Mouse (Mus musculus) MEL (cell line): Measurements from ENCODE around the gene Kcnip1. TPM values are rescaled to one million over a fixed set of nuclear protein-coding genes. Genes with fewer than 3 reads are reported as not detected.

ENCODE experiments used
- DNase-seq: peaks from one replicate; pipeline ENCODE4 v3.0.0; 2011; ENCODE audit warnings: low read depth, low spot score
- H3K27ac ChIP-seq: 2 replicates; pipeline ENCODE4 v1.5.1; 2012; ENCODE audit warnings: low read depth, mild to moderate bottlenecking, control low read depth, low read length, moderate library complexity; ENCODE audit not compliant: control insufficient read depth
- H3K27me3 ChIP-seq, 2 experiments: fragments of 150-350 bp in 1 of 2; sonication (generic) in 1 of 2; 2 replicates each; pipeline ENCODE4 v1.6.1; 2012; ENCODE audit warnings: low read length in 2 of 2, mild to moderate bottlenecking in 2 of 2, improper control_type of control experiment in 1 of 2, moderate library complexity in 1 of 2; ENCODE audit not compliant: insufficient read depth in 2 of 2, control insufficient read depth in 1 of 2
- H3K36me3 ChIP-seq, 2 experiments: 2 replicates each; pipeline ENCODE4 v1.6.1; 2012 to 2014; ENCODE audit warnings: low read length in 2 of 2, improper control_type of control experiment in 1 of 2, inconsistent platforms in 1 of 2, mild to moderate bottlenecking in 1 of 2; ENCODE audit not compliant: insufficient read depth in 2 of 2, control insufficient read depth in 1 of 2
- H3K4me1 ChIP-seq, 2 experiments: fragments of 150-350 bp in 1 of 2; sonication (generic) in 1 of 2; 2 replicates each; pipeline ENCODE4 v1.6.1; 2012; ENCODE audit warnings: low read length in 2 of 2, improper control_type of control experiment in 1 of 2, mild to moderate bottlenecking in 1 of 2; ENCODE audit not compliant: insufficient read depth in 2 of 2, control insufficient read depth in 1 of 2
- H3K4me3 ChIP-seq, 2 experiments: fragments of 150-350 bp in 1 of 2; sonication (generic) in 1 of 2; 2 replicates each; pipeline ENCODE4 v1.5.1; 2012; ENCODE audit warnings: low read depth in 2 of 2, low read length in 2 of 2, mild to moderate bottlenecking in 2 of 2, moderate library complexity in 2 of 2, control low read depth in 1 of 2, improper control_type of control experiment in 1 of 2; ENCODE audit not compliant: control insufficient read depth in 1 of 2, insufficient read depth in 1 of 2
- H3K79me2 ChIP-seq: 2 replicates; pipeline ENCODE4 v1.6.1; 2012; ENCODE audit warnings: mild to moderate bottlenecking, low read length, moderate library complexity; ENCODE audit not compliant: control insufficient read depth, poor library complexity, insufficient read depth
- H3K9ac ChIP-seq: 2 replicates; pipeline ENCODE4 v1.6.1; 2012; ENCODE audit warnings: low read depth, mild to moderate bottlenecking, control low read depth, low read length, moderate library complexity; ENCODE audit not compliant: control insufficient read depth, poor library complexity, severe bottlenecking
- H3K9me3 ChIP-seq: fragments of 150-350 bp; sonication (generic); replicated peaks from 2 replicates; pipeline ENCODE4 v1.6.1; 2012; ENCODE audit warnings: mild to moderate bottlenecking, low read length, improper control_type of control experiment, moderate library complexity; ENCODE audit not compliant: insufficient read depth
- BHLHE40 ChIP-seq: IDR thresholded peaks from 2 replicates; pipeline ENCODE4 v1.6.1; 2012; ENCODE audit warnings: low read depth, mild to moderate bottlenecking, inconsistent platforms, low read length, improper control_type of control experiment, borderline replicate concordance
- CHD2 ChIP-seq: IDR thresholded peaks from 2 replicates; pipeline ENCODE4 v1.6.1; 2011; ENCODE audit warnings: low read length, improper control_type of control experiment
- CTCF ChIP-seq, 3 experiments: IDR thresholded peaks in 2 of 3; conservative IDR thresholded peaks in 1 of 3; 2 replicates each; pipeline ENCODE4 v1.5.1; 2011 to 2012; ENCODE audit warnings: low read length in 3 of 3, low read depth in 2 of 3, mild to moderate bottlenecking in 2 of 3, improper control_type of control experiment in 1 of 3, inconsistent platforms in 1 of 3, mixed read lengths in 1 of 3, moderate library complexity in 1 of 3; ENCODE audit not compliant: control insufficient read depth in 1 of 3, insufficient read depth in 1 of 3, poor library complexity in 1 of 3, severe bottlenecking in 1 of 3
- E2F4 ChIP-seq: IDR thresholded peaks from 2 replicates; pipeline ENCODE4 v1.6.1; 2011; ENCODE audit warnings: low read depth, low read length, improper control_type of control experiment, borderline replicate concordance
- KAT2A ChIP-seq: conservative IDR thresholded peaks from 2 replicates; pipeline ENCODE4 v1.6.1; 2012; ENCODE audit warnings: low read depth, low read length, improper control_type of control experiment, inconsistent platforms
- MAFK ChIP-seq: IDR thresholded peaks from 2 replicates; pipeline ENCODE4 v1.6.1; 2011; ENCODE audit warnings: low read depth, mild to moderate bottlenecking, low read length, improper control_type of control experiment, borderline replicate concordance
- MAX ChIP-seq: IDR thresholded peaks from 2 replicates; pipeline ENCODE4 v1.6.1; 2011; ENCODE audit warnings: low read length, improper control_type of control experiment
- POLR2A ChIP-seq, 2 experiments: IDR thresholded peaks; 2 replicates each; pipeline ENCODE4 v1.6.1; 2011 to 2012; ENCODE audit warnings: low read length in 2 of 2, mild to moderate bottlenecking in 2 of 2, control low read depth in 1 of 2, improper control_type of control experiment in 1 of 2, low read depth in 1 of 2, moderate library complexity in 1 of 2; ENCODE audit not compliant: control insufficient read depth in 1 of 2, insufficient read depth in 1 of 2, poor library complexity in 1 of 2
- POLR2AphosphoS2 ChIP-seq: IDR thresholded peaks from 2 replicates; pipeline ENCODE4 v1.6.1; 2011; ENCODE audit warnings: low read length, improper control_type of control experiment
- RAD21 ChIP-seq: IDR thresholded peaks from 2 replicates; pipeline ENCODE4 v1.6.1; 2011; ENCODE audit warnings: mild to moderate bottlenecking, low read depth, low read length, improper control_type of control experiment
- RCOR1 ChIP-seq: IDR thresholded peaks from 2 replicates; pipeline ENCODE4 v1.6.1; 2012; ENCODE audit warnings: low read depth, mild to moderate bottlenecking, inconsistent platforms, low read length, improper control_type of control experiment
- SMC3 ChIP-seq: IDR thresholded peaks from 2 replicates; pipeline ENCODE4 v1.6.1; 2011; ENCODE audit warnings: low read depth, low read length, improper control_type of control experiment
- TCF12 ChIP-seq: IDR thresholded peaks from 2 replicates; pipeline ENCODE4 v1.6.1; 2014; ENCODE audit warnings: low read depth, mild to moderate bottlenecking, inconsistent platforms, low read length, improper control_type of control experiment, moderate library complexity
- ZC3H11A ChIP-seq: IDR thresholded peaks from 2 replicates; pipeline ENCODE4 v1.6.1; 2012; ENCODE audit warnings: low read depth, mild to moderate bottlenecking, inconsistent platforms, low read length, improper control_type of control experiment
- ZMIZ1 ChIP-seq: IDR thresholded peaks from 2 replicates; pipeline ENCODE4 v1.6.1; 2012; ENCODE audit warnings: low read depth, mild to moderate bottlenecking, inconsistent platforms, low read length, improper control_type of control experiment, moderate library complexity
- ZNF384 ChIP-seq: IDR thresholded peaks from 2 replicates; pipeline ENCODE4 v1.6.1; 2012; ENCODE audit warnings: low read depth, mild to moderate bottlenecking, inconsistent platforms, low read length, improper control_type of control experiment
- polyA plus RNA-seq, 2 experiments: library from polyadenylated mRNA; stranded (reverse) in 1 of 2; unstranded in 1 of 2; fragments of >175 nt in 1 of 2; fragments of >200 nt in 1 of 2; gene quantifications; 2 replicates each; pipeline versions ENCODE4 v1.2.1 to v1.2.4; 2012; ENCODE audit warnings: low replicate concordance in 2 of 2, low read depth in 1 of 2; ENCODE audit not compliant: insufficient read length in 2 of 2, insufficient read depth in 1 of 2, missing spikeins in 1 of 2
- total RNA-seq: library from RNA; depleted of rRNA; stranded (reverse); fragments of 300-350 nt; gene quantifications from 2 replicates; pipeline ENCODE4 v1.2.3, GENCODE M21; 2012

Gene Kcnip1
- total and polyA plus RNA-seq, 3 experiments: 0.04 to 0.06 TPM; not detected in 1

DNA sequence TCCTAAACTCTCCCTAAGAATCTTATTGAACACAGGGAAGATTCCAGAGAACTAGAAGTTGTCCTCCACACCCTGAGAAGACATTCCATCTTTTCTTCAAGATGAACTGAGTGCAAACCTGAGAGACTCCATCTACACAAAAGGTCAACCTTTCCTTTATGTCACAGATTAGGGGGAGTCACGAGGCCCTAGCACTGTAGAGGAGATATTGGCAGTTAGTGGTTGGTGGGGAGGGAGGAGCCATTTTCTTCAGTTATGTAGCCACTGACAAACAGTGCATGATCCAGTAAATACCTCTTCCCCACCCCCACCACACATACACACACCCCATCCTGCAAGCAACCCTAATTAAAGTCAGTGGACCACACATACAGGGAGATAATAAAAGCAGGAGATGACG is 74.5 kb downstream of the Kcnip1 start (continued):
- TF ChIP-seq POLR2AphosphoS2: no peak
- TF ChIP-seq, all 39 proteins: peak for 6

DNA sequence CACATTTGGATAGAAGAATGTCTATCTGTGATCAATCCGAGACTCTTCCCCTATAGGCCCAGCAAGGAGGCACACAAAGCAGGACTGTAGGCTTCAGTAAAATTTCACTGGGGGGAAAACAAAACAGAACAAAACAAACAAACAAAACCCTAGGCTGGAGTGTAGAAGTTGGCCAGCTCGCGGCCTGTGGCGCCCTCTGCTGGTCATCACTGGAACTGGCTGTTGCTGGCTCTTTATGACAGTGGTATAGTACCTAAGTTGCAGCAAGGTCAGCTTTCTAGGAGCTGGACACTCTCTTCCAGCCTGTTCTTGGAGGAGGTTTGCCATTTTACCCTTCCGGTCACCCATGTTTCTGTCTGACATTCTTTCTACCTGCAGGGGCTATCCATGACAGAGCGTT is 75.4 kb downstream of the Kcnip1 start:
- TF ChIP-seq SMC3: peak; percentile 100
- no peak for TF ChIP-seq MAX
- peak; percentile 98 to 100 (median 99) for TF ChIP-seq CTCF (IDR thresholded peaks at IDR 0.05 in 2 of 3, conservative IDR thresholded peaks at IDR 0.05 in 1 of 3; ENCODE audit: control insufficient read depth in 1 of 3, insufficient read depth in 1 of 3, low read depth in 2 of 3, low read length in 3 of 3, poor library complexity in 1 of 3, severe bottlenecking in 1 of 3)
- no peak for TF ChIP-seq ZMIZ1
- no peak for TF ChIP-seq POLR2A (IDR thresholded peaks at IDR 0.05; ENCODE audit: control insufficient read depth in 1 of 2, insufficient read depth in 1 of 2, low read depth in 1 of 2, low read length in 2 of 2, poor library complexity in 1 of 2)
- no peak for TF ChIP-seq MAFK
- peak; percentile 100 for TF ChIP-seq ZC3H11A
- no peak for TF ChIP-seq CHD2
- no peak; the same call in none of the 2 replicates for TF ChIP-seq RAD21
- TF ChIP-seq BHLHE40: 0 out of 2 replicates have a peak, but pooled peaks have one; percentile 23
- TF ChIP-seq E2F4: no peak
- H3K27ac ChIP-seq: no peak overlapping the region
- peak; percentile 79 for DNase-seq

DNA sequence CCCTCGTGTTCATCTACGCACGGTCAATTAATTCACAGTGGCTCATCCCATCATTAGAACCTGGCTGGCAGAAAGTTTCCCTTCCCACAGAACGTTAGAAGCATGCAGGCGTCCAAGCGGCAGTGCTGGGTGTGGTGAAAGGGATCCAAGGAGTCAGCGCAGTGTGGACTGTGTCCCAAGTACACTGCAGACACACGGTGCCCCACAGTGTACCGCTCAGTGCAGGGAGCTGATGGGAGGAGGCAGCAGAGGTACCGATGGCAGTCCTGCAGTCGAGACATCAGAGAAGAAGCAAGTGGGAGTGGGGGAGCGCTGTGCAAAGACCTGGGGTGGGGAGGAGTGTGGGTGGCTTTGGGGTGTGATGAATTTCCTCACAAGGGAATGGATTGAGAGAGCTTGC is 78.7 kb downstream of the Kcnip1 start:
- Histone ChIP-seq H3K4me3 (no peak overlapping the region), H3K4me1 (peaks cover 15 to 35% of the 10 kb centered on the region in 2 experiments), H3K27me3 (no peaks in the 10 kb centered on the region), H3K79me2 (no peaks in the 10 kb centered on the region), H3K36me3 (peaks cover 0 to 23% of the 10 kb centered on the region in 2 experiments; a peak in 2 of 4 replicates), H3K27ac (no peak overlapping the region), H3K9me3 (no peaks in the 10 kb centered on the region), H3K9ac (no peak overlapping the region)
- TF ChIP-seq BHLHE40 (no peak), KAT2A (no peak), CTCF (IDR thresholded peaks at IDR 0.05 in 2 of 3, conservative IDR thresholded peaks at IDR 0.05 in 1 of 3; ENCODE audit: control insufficient read depth in 1 of 3, insufficient read depth in 1 of 3, low read depth in 2 of 3, low read length in 3 of 3, poor library complexity in 1 of 3, severe bottlenecking in 1 of 3) (no peak), TCF12 (no peak), RCOR1 (no peak), ZNF384 (no peak)
- no peak for DNase-seq

More for the DNA sequence above, 75.4 kb downstream of the Kcnip1 start:
- H3K9ac ChIP-seq: no peak overlapping the region
- H3K4me3 ChIP-seq: no peak overlapping the region
- H3K79me2 ChIP-seq: no peaks in the 10 kb centered on the region
- peaks cover 0 to under 1% of the 10 kb centered on the region in 2 experiments; a peak in 1 of 4 replicates for H3K36me3 ChIP-seq
- H3K9me3 ChIP-seq: no peaks in the 10 kb centered on the region
- H3K27me3 ChIP-seq: no peaks in the 10 kb centered on the region
- peaks cover 4 to 6% of the 10 kb centered on the region in 2 experiments for H3K4me1 ChIP-seq
